ENCODE assay signal across 8 mouse cellular contexts in genomic region chr10:94905689-94906473, GRCm38 (mm10). TPM values are rescaled to one million over a fixed set of nuclear protein-coding genes. Genes with fewer than 3 reads are reported as not detected.
DNase-seq lines count a peak whose midpoint lies in the region; ATAC-seq and TF ChIP-seq lines count a peak whose summit lies in the region.
"Had no signal": no experiment of that assay in that cellular context is flagged by ENCODE, and none has a peak within 500 bp of the region (broad histone marks: within the 10 kb centered on the region; RNA-seq: fewer than 3 reads in every experiment).

No protein-coding gene starts in this region.

- H3K4me2 ChIP-seq in embryonic facial prominence, embryonic 13.5 days, result peak overlapping the region; percentile 9; the same call in 1 of the 2 replicates

- 0 out of 2 replicates have a peak, but pooled peaks have one; percentile 52 for ATAC-seq in embryonic facial prominence, embryonic 13.5 days (ENCODE audit: insufficient number of reproducible peaks, insufficient read depth, low FRiP score, low TSS enrichment, low read depth)

- no peak for TF ChIP-seq CTCF in E14TG2a.4 (conservative IDR thresholded peaks at IDR 0.05; ENCODE audit: low read length)

- no peak overlapping the region for H3K27ac ChIP-seq in embryonic facial prominence, embryonic 13.5 days
- H3K27ac ChIP-seq in midbrain, embryonic 10.5 days (replicated peaks), result peak overlapping the region; percentile 66
- H3K27ac ChIP-seq: macrophage had no signal

- 0 out of 2 replicates have a peak, but pooled peaks cover 10% of the 10 kb centered on the region for H3K4me1 ChIP-seq in E14TG2a.4 (replicated peaks; ENCODE audit: low read depth, low read length)
- peaks cover 7% of the 10 kb centered on the region for H3K4me1 ChIP-seq in embryonic facial prominence, embryonic 13.5 days
- peaks cover 24% of the 10 kb centered on the region for H3K4me1 ChIP-seq in midbrain, embryonic 10.5 days

- peak; percentile 27 for DNase-seq in adrenal gland, postnatal 14 days
- peak; percentile 13 to 38 for DNase-seq in kidney, postnatal 25 days
- peak; percentile 72 for DNase-seq in midbrain, embryonic 10.5 days (ENCODE audit: low spot score)
- no peak for DNase-seq in spleen, postnatal 14 days (ENCODE audit: low spot score in 2 of 2)
- no peak for DNase-seq in yolk sac, embryonic 10.5 days (ENCODE audit: low spot score)

- H3K36me3 ChIP-seq in E14TG2a.4 (ENCODE audit: insufficient read depth, low read length), result no peaks in the 10 kb centered on the region
- no peaks in the 10 kb centered on the region for H3K36me3 ChIP-seq in embryonic facial prominence, embryonic 13.5 days
- peaks cover 13% of the 10 kb centered on the region; the same call in 1 of the 2 replicates for H3K36me3 ChIP-seq in midbrain, embryonic 10.5 days

- no peaks in the 10 kb centered on the region for H3K9me3 ChIP-seq in E14TG2a.4 (ENCODE audit: low read length)
- no peaks in the 10 kb centered on the region for H3K9me3 ChIP-seq in embryonic facial prominence, embryonic 13.5 days
- H3K9me3 ChIP-seq in midbrain, embryonic 10.5 days (replicated peaks), result no peaks in the 10 kb centered on the region

- H3K9ac ChIP-seq in embryonic facial prominence, embryonic 13.5 days, result no peak overlapping the region

- H3K4me3 ChIP-seq in E14TG2a.4 (replicated peaks; ENCODE audit: low read length), result peak overlapping the region; percentile 27; the same call in 1 of the 2 replicates
- H3K4me3 ChIP-seq in embryonic facial prominence, embryonic 13.5 days, result no peak overlapping the region
- H3K4me3 ChIP-seq in midbrain, embryonic 10.5 days, result peak overlapping the region; percentile 22; the same call in 1 of the 2 replicates

- peaks cover 7% of the 10 kb centered on the region; the same call in 1 of the 2 replicates for H3K27me3 ChIP-seq in E14TG2a.4 (ENCODE audit: insufficient read depth, low read length)
- no peaks in the 10 kb centered on the region for H3K27me3 ChIP-seq in embryonic facial prominence, embryonic 13.5 days
- no peaks in the 10 kb centered on the region for H3K27me3 ChIP-seq in midbrain, embryonic 10.5 days (ENCODE audit: low read depth, poor library complexity, severe bottlenecking)

- 41% methylated on average over 21 of the region's 21 CpGs for WGBS in embryonic facial prominence, embryonic 13.5 days
- 45% methylated on average over 21 of the region's 21 CpGs for WGBS in midbrain, embryonic 10.5 days

RNA-seq across cellular contexts. Expression of gene Plxnc1, which starts 38.8 kb away (rescaled TPM):
- total RNA-seq in adrenal gland, postnatal 14 days (2021), result 4.1 and 4.2 TPM in 2 replicates
- 2.4 and 3.1 TPM in 2 replicates for polyA plus RNA-seq in embryonic facial prominence, embryonic 13.5 days (2015; fragmentation: Nextera tagmentation; extraction: Ambion mirVana)
- polyA plus RNA-seq in midbrain, embryonic 10.5 days (2016; fragmentation: Nextera tagmentation; extraction: Ambion mirVana), result 2.2 and 2.7 TPM in 2 replicates

Comparison
In these comparisons a context has a peak if more than half of its experiments do, and no peak if none do; other contexts are left out.
1. DNase-seq: peak in adrenal gland, postnatal 14 days (single experiment), kidney, postnatal 25 days (2 of 2) and midbrain, embryonic 10.5 days (single experiment); none in spleen, postnatal 14 days (0 of 2) and yolk sac, embryonic 10.5 days (single experiment).